Mouse (Mus musculus) forebrain, embryonic 14.5 days (tissue): ENCODE results near the gene Hexim1. TPM values are rescaled to one million over a fixed set of nuclear protein-coding genes. Genes with fewer than 3 reads are reported as not detected.
A peak's percentile ranks its signal among the peaks of the same experiment; 100 is the strongest.

Source experiments
- ATAC-seq: fragments of 200-750 bp; cut with Nextera tagmentation; 2 replicates; pipeline ENCODE4 v1.8.0; 2017; ENCODE audit warnings: mild to moderate bottlenecking, moderate library complexity
- DNase-seq: peaks from one replicate; pipeline ENCODE4 v3.0.0-alpha.2; 2015; ENCODE audit warnings: low spot score
- H3K27ac ChIP-seq: fragments of 300-500 bp; sonication (generic); 2 replicates; pipeline ENCODE4 v1.5.1; 2014; ENCODE audit warnings: low read depth, mild to moderate bottlenecking, control low read depth, low read length, moderate library complexity
- H3K27me3 ChIP-seq: fragments of 300-500 bp; sonication (generic); replicated peaks from 2 replicates; pipeline ENCODE4 v1.6.1; 2014; ENCODE audit warnings: low read length, control low read depth, mixed read lengths; ENCODE audit not compliant: control insufficient read depth, insufficient read depth
- H3K36me3 ChIP-seq: fragments of 300-500 bp; sonication (generic); 2 replicates; pipeline ENCODE4 v1.6.1; 2014; ENCODE audit warnings: low read length, control low read depth; ENCODE audit not compliant: control insufficient read depth, insufficient read depth
- H3K4me1 ChIP-seq: fragments of 300-500 bp; sonication (generic); 2 replicates; pipeline ENCODE4 v1.6.1; 2014; ENCODE audit warnings: antibody characterized with exemption, low read length, control low read depth; ENCODE audit not compliant: control insufficient read depth, insufficient read depth
- H3K4me2 ChIP-seq: fragments of 300-500 bp; sonication (generic); 2 replicates; pipeline ENCODE4 v1.6.1; 2014; ENCODE audit warnings: mild to moderate bottlenecking, control low read depth, low read length
- H3K4me3 ChIP-seq: fragments of 300-500 bp; sonication (generic); 2 replicates; pipeline ENCODE4 v1.5.1; 2014; ENCODE audit warnings: low read depth, low read length, control low read depth
- H3K9ac ChIP-seq: fragments of 300-500 bp; sonication (generic); 2 replicates; pipeline ENCODE4 v1.6.1; 2014; ENCODE audit warnings: mild to moderate bottlenecking, low read length, control low read depth, moderate library complexity
- H3K9me3 ChIP-seq: fragments of 300-500 bp; sonication (generic); replicated peaks from 2 replicates; pipeline ENCODE4 v1.6.1; 2016; ENCODE audit warnings: low read length, control low read depth, mixed read lengths; ENCODE audit not compliant: control insufficient read depth
- WGBS: fragments of 180-500 bp; shearing (Covaris S2); extraction: QIAGEN DNeasy Blood & Tissue Kit; methylation state at CpG from one replicate; pipeline ENCODE4 v1.1.7; 2014; 5-methylcytosine and 5-hydroxymethylcytosine counted together
- polyA plus RNA-seq: library from polyadenylated mRNA; unstranded; fragments of >200 nt; fragmentation: Nextera tagmentation; extraction: Ambion mirVana; gene quantifications from 2 replicates; pipeline ENCODE4 v1.2.1, GENCODE M21; 2014

Gene Hexim1
- polyA plus RNA-seq, 1 experiment from 2014 or later = 4.8 TPM

GRCm38 (mm10) chr11:103102725-103103349 lies 13.2 kb upstream of the Hexim1 start:
- Histone ChIP-seq H3K4me1 (peaks cover 12% of the 10 kb centered on the region; the same call in 1 of the 2 replicates), H3K4me2 (peak overlapping the region; percentile 85), H3K36me3 (no peaks in the 10 kb centered on the region), H3K9ac (peak overlapping the region; percentile 45), H3K4me3 (peak overlapping the region; percentile 42), H3K9me3 (no peaks in the 10 kb centered on the region), H3K27me3 (peaks cover 32% of the 10 kb centered on the region), H3K27ac (no peak overlapping the region)
- under 1% methylated on average over 35 of the region's 35 CpGs for WGBS
- ATAC-seq (peak; percentile 90), DNase-seq (peak; percentile 94)

GRCm38 (mm10) chr11:103103621-103104020 lies 12.4 kb upstream of the Hexim1 start:
- H3K36me3 ChIP-seq = no peaks in the 10 kb centered on the region
- peaks cover 12% of the 10 kb centered on the region; the same call in 1 of the 2 replicates for H3K4me1 ChIP-seq
- 0 out of 2 replicates have a peak overlapping the region, but pooled peaks have one; percentile 42 for H3K4me3 ChIP-seq
- H3K27ac ChIP-seq = no peak overlapping the region
- H3K27me3 ChIP-seq = peaks cover 32% of the 10 kb centered on the region
- no peaks in the 10 kb centered on the region for H3K9me3 ChIP-seq
- H3K9ac ChIP-seq = no peak overlapping the region
- DNase-seq (no peak), ATAC-seq (no peak)
- peak overlapping the region; percentile 85 for H3K4me2 ChIP-seq
- WGBS = 63% methylated on average over 8 of the region's 8 CpGs

- 90% methylated on average over 7 of the region's 7 CpGs for WGBS
- no peaks in the 10 kb centered on the region for H3K9me3 ChIP-seq
- peaks cover 27% of the 10 kb centered on the region for H3K27me3 ChIP-seq
These were observed 11.6 kb upstream of the Hexim1 start for GRCm38 (mm10) chr11:103104469-103104868.

GRCm38 (mm10) chr11:103105180-103105725 lies 10.8 kb upstream of the Hexim1 start:
- Histone ChIP-seq H3K9me3 (no peaks in the 10 kb centered on the region), H3K4me2 (no peak overlapping the region), H3K27me3 (peaks cover 19% of the 10 kb centered on the region), H3K4me3 (no peak overlapping the region), H3K27ac (no peak overlapping the region), H3K9ac (no peak overlapping the region), H3K4me1 (peaks cover 12% of the 10 kb centered on the region; the same call in 1 of the 2 replicates), H3K36me3 (no peaks in the 10 kb centered on the region)
- 59% methylated on average over 13 of the region's 14 CpGs for WGBS
- no peak for DNase-seq
- ATAC-seq = no peak

More at GRCm38 (mm10) chr11:103104469-103104868, 11.6 kb upstream of the Hexim1 start:
- ATAC-seq (no peak), DNase-seq (no peak)
- no peak overlapping the region for H3K9ac ChIP-seq
- no peak overlapping the region for H3K4me3 ChIP-seq
- no peaks in the 10 kb centered on the region for H3K36me3 ChIP-seq
- H3K4me2 ChIP-seq = no peak overlapping the region
- peaks cover 12% of the 10 kb centered on the region; the same call in 1 of the 2 replicates for H3K4me1 ChIP-seq
- no peak overlapping the region for H3K27ac ChIP-seq

- H3K4me3 ChIP-seq = no peak overlapping the region
- H3K9me3 ChIP-seq = no peaks in the 10 kb centered on the region
- peaks cover 16% of the 10 kb centered on the region for H3K27me3 ChIP-seq
- no peak overlapping the region for H3K27ac ChIP-seq
- H3K4me2 ChIP-seq = no peak overlapping the region
- H3K36me3 ChIP-seq = no peaks in the 10 kb centered on the region
- no peak overlapping the region for H3K9ac ChIP-seq
- 87% methylated on average over 6 of the region's 6 CpGs for WGBS
- ATAC-seq (no peak), DNase-seq (no peak)
- peaks cover 12% of the 10 kb centered on the region; the same call in 1 of the 2 replicates for H3K4me1 ChIP-seq
These were observed 10.2 kb upstream of the Hexim1 start for GRCm38 (mm10) chr11:103105810-103106209.

- Histone ChIP-seq H3K36me3 (no peaks in the 10 kb centered on the region), H3K9ac (no peak overlapping the region), H3K27ac (no peak overlapping the region), H3K4me2 (no peak overlapping the region), H3K9me3 (no peaks in the 10 kb centered on the region), H3K4me3 (no peak overlapping the region), H3K4me1 (peaks cover 8% of the 10 kb centered on the region; the same call in 1 of the 2 replicates), H3K27me3 (peaks cover 14% of the 10 kb centered on the region)
- DNase-seq (no peak), ATAC-seq (no peak)
- 42% methylated on average over 4 of the region's 4 CpGs for WGBS
These were observed 9.6 kb upstream of the Hexim1 start for GRCm38 (mm10) chr11:103106386-103106785.

- Histone ChIP-seq H3K4me2 (peak overlapping the region; percentile 48; the same call in 1 of the 2 replicates), H3K27me3 (peaks cover 22% of the 10 kb centered on the region), H3K27ac (no peak overlapping the region), H3K4me1 (peaks cover 13% of the 10 kb centered on the region), H3K9me3 (no peaks in the 10 kb centered on the region), H3K9ac (no peak overlapping the region), H3K36me3 (no peaks in the 10 kb centered on the region), H3K4me3 (no peak overlapping the region)
- ATAC-seq (no peak), DNase-seq (no peak)
- 16% methylated on average over 10 of the region's 10 CpGs for WGBS
These were observed 4.7 kb upstream of the Hexim1 start for GRCm38 (mm10) chr11:103111301-103111700.

- DNase-seq = peak; percentile 31
- 2% methylated on average over 28 of the region's 28 CpGs for WGBS
These were observed 4.0 kb upstream of the Hexim1 start for GRCm38 (mm10) chr11:103111881-103112551.

More at GRCm38 (mm10) chr11:103111881-103112551, 4.0 kb upstream of the Hexim1 start:
- H3K4me3 ChIP-seq = peak overlapping the region; percentile 17
- H3K9me3 ChIP-seq = no peaks in the 10 kb centered on the region
- peaks cover 15% of the 10 kb centered on the region for H3K4me1 ChIP-seq
- peak overlapping the region; percentile 48 for H3K4me2 ChIP-seq
- H3K9ac ChIP-seq = peak overlapping the region; percentile 18
- peaks cover 22% of the 10 kb centered on the region for H3K27me3 ChIP-seq
- H3K36me3 ChIP-seq = no peaks in the 10 kb centered on the region
- ATAC-seq = no peak
- H3K27ac ChIP-seq = no peak overlapping the region
